Mouse (Mus musculus): Measurements from ENCODE around the gene Gm5142. TPM values are rescaled to one million over a fixed set of nuclear protein-coding genes. Genes with fewer than 3 reads are reported as not detected.

The Gm5142 gene
- not detected for total RNA-seq (2023)

DNA sequence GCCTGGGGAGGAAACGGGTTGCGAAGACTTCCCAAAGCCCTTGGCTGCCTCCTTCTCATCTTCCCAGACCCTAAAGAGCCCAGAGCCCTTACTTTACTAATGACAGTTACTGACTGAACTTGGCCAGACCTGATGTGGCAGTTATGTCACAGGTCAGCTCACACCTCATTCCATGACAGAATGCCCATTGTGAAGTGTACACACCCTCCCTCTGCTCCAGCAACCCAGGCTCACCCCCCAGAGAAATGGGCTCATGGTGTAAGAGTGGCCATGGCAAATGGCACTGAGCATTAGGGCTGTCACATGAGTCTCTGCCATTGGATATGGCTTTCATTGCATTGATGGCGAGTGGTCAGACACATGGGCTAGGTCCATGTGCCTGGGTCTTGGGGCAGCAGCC lies at the start of gene Gm5142:
Gm5142 (minus strand) TSS at position 101 of the 400 bp plus-strand sequence.

DNA sequence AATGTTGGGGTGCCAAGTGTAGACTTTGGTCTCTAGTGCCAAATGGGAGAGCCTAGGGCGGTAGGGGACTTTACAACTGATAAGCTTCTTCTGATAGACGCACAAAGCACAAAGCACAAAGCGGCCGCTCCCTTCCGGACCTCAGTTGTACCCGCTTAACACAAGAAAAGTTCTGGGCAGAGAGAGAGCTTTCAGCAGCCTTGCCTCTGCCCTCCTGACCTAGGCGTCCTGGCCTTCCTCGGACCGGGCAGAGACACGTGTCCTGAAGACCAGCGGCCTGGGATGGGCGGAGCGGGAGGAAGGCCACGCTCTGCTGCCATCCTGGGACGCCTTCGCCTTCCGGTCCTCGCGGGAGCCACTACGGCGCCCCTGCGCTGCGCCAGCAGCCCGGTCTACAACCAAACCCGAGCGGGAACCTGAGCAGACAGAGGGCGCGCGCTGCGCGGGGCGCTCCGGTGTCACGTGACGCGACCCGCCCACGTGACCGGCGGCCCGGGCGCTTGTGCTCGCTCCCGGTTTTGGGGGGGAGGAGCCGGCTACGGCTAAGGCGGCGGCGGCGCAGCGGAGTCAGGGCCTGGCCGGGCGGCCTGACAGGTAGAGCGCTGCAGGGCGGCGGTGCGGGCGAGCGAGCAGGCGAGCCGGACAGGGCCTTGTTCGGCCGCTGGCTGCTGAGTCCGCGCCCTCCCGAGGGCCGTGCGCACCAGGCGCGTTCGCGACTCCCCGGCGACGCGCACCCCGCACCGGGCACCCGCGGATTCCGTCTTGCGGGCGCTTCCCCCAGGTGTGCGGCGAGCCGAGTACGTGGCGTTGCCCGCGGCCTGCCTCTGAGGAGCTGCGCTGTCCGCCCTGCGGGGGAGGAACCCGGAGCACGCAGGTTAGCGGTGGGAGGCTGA lies 22.4 kb upstream of the Gm5142 start, which contains the start of gene Rcbtb1:
Rcbtb1 (plus strand) TSS at position 499 of the 893 bp plus-strand sequence.

DNA sequence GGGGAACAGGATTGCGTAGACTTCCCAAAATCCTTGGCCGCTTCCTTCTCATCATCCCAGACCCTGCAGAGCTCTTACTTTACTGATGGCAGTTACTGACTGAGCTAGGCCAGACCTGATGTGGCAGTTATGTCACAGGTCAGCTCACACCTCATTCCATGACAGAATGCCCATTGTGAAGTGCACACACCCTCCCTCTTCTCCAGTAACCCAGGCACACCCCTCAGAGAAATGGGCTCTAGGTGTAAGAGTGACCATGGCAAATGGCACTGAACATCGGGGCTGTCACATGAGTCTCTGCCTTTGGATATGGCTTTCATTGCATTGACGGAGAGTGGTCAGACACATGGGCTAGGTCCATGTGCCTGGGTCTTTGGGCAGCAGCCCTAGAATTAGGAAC lies 35.8 kb downstream of the Gm5142 start, which contains the start of gene 1700129C05Rik:
1700129C05Rik (minus strand) TSS at position 101 of the 400 bp plus-strand sequence.

Other genes starting within 250 kb of the Gm5142 start
- gene 1700129C05Rik, start 35.9 kb downstream of the Gm5142 start, total RNA-seq (2023), result not detected
- 1 to 10 TPM; 8.5 to 10.0 TPM for gene Rcbtb1, start 22.5 kb upstream of the Gm5142 start, total RNA-seq (2023)
- under 1 TPM in 1 of 2 experiments, not detected in 1; 0.93 TPM for gene Gm6904, start 81.5 kb upstream of the Gm5142 start, total RNA-seq (2023)
- gene Phf11a, start 118.8 kb upstream of the Gm5142 start, total RNA-seq (2023), result 1 to 10 TPM in 1 of 2 experiments, under 1 TPM in 1; 0.94 to 1.1 TPM
- gene Phf11b, start 162.6 kb upstream of the Gm5142 start, total RNA-seq (2023), result 1 to 10 TPM; 5.5 to 6.4 TPM
- gene Phf11d, start 186.7 kb upstream of the Gm5142 start, total RNA-seq (2023), result 1 to 10 TPM; 3.3 to 4.5 TPM
- gene Phf11c, start 216.6 kb upstream of the Gm5142 start, total RNA-seq (2023), result 1 to 10 TPM; 1.4 to 1.8 TPM

Measured in neutrophil, adult 83 days (primary cell).